Mouse (Mus musculus): ENCODE measurements around the gene Mier2.

DNA sequence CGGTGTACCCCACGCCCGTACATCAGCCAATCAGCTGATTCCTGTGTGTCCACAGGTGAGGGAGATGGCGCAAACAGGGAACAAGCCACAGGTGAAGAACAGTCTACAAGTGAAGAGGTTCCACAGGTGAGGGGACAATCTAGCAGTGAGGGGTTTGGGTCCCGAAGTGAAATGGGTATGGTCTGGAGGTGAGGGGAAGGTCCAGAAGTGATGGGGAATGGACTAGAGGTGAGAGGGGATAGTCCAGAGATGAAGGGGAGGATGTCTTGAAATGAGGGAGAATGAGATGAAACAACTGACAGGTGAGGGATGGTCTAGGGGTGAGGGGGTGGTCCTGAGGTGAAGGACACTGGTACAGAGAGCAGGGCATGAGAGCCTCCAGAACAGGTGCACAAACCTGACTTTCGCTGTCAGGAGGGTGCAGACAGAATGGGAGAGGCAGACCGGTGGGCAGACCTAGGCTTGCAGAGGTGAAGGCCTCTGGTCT, 282 bp upstream of the Mier2 start:
- TF ChIP-seq EP300 (IDR thresholded peaks at IDR 0.05; ENCODE audit: insufficient read depth, low read depth, low read length) (no peak), POLR2A (IDR thresholded peaks at IDR 0.05; ENCODE audit: insufficient read depth, low read length) (no peak), CTCF (IDR thresholded peaks at IDR 0.05; ENCODE audit: low read depth, low read length) (no peak)

Data from ES-Bruce4 (cell line).